Mouse (Mus musculus): ENCODE data around the gene Camk1d. TPM values are rescaled to one million over a fixed set of nuclear protein-coding genes. Genes with fewer than 3 reads are reported as not detected.
A peak's percentile ranks its signal among the peaks of the same experiment; 100 is the strongest.

The Camk1d gene
- polyA plus RNA-seq, 1 experiment from 2014 or later = 1.3 TPM

GRCm38 (mm10) chr2:5706618-5707017, 7.7 kb downstream of the Camk1d start:
- Histone ChIP-seq H3K9ac (no peak overlapping the region), H3K36me3 (no peaks in the 10 kb centered on the region), H3K4me1 (0 out of 2 replicates have a peak, but pooled peaks cover 1% of the 10 kb centered on the region), H3K4me2 (no peak overlapping the region), H3K4me3 (no peak overlapping the region), H3K27me3 (replicated peaks) (peaks cover 4% of the 10 kb centered on the region), H3K9me3 (replicated peaks) (no peaks in the 10 kb centered on the region), H3K27ac (no peak overlapping the region)
- WGBS (ENCODE audit: insufficient replicate concordance) = 45% methylated on average over 4 of the region's 4 CpGs
- ATAC-seq = no peak

GRCm38 (mm10) chr2:5702370-5702769, 11.9 kb downstream of the Camk1d start:
- H3K9me3 ChIP-seq (replicated peaks) = no peaks in the 10 kb centered on the region
- no peak overlapping the region for H3K4me2 ChIP-seq
- ATAC-seq = no peak
- H3K4me3 ChIP-seq = no peak overlapping the region
- no peak overlapping the region for H3K9ac ChIP-seq
- WGBS (ENCODE audit: insufficient replicate concordance) = 48% methylated on average over 2 of the region's 2 CpGs
- H3K27me3 ChIP-seq (replicated peaks) = no peaks in the 10 kb centered on the region
- peaks cover 18% of the 10 kb centered on the region for H3K4me1 ChIP-seq
- H3K27ac ChIP-seq = no peak overlapping the region
- no peaks in the 10 kb centered on the region for H3K36me3 ChIP-seq

- Histone ChIP-seq H3K27ac (no peak overlapping the region), H3K9me3 (replicated peaks) (no peaks in the 10 kb centered on the region), H3K27me3 (replicated peaks) (no peaks in the 10 kb centered on the region), H3K4me3 (no peak overlapping the region), H3K9ac (no peak overlapping the region), H3K4me2 (no peak overlapping the region), H3K36me3 (no peaks in the 10 kb centered on the region), H3K4me1 (peaks cover 18% of the 10 kb centered on the region)
- 84% methylated on average over 3 of the region's 3 CpGs for WGBS (ENCODE audit: insufficient replicate concordance)
- peak; percentile 88 for ATAC-seq
Measured at GRCm38 (mm10) chr2:5700931-5701330, 13.4 kb downstream of the Camk1d start.

- no peak overlapping the region for H3K27ac ChIP-seq
- no peak for ATAC-seq
- H3K27me3 ChIP-seq (replicated peaks) = no peaks in the 10 kb centered on the region
- no peak overlapping the region for H3K4me3 ChIP-seq
- H3K4me2 ChIP-seq = no peak overlapping the region
- H3K9me3 ChIP-seq (replicated peaks) = no peaks in the 10 kb centered on the region
- H3K4me1 ChIP-seq = peaks cover 18% of the 10 kb centered on the region
- WGBS (ENCODE audit: insufficient replicate concordance) = 57% methylated on average over 8 of the region's 8 CpGs
- H3K36me3 ChIP-seq = no peaks in the 10 kb centered on the region
- no peak overlapping the region for H3K9ac ChIP-seq
Measured at GRCm38 (mm10) chr2:5698451-5698850, 15.9 kb downstream of the Camk1d start.

GRCm38 (mm10) chr2:5694094-5694493, 20.2 kb downstream of the Camk1d start:
- ATAC-seq = no peak
- Histone ChIP-seq H3K36me3 (no peaks in the 10 kb centered on the region), H3K4me1 (no peaks in the 10 kb centered on the region), H3K4me2 (no peak overlapping the region), H3K9me3 (replicated peaks) (no peaks in the 10 kb centered on the region), H3K9ac (no peak overlapping the region), H3K27me3 (replicated peaks) (no peaks in the 10 kb centered on the region), H3K4me3 (no peak overlapping the region), H3K27ac (no peak overlapping the region)
- 67% methylated on average over 9 of the region's 9 CpGs for WGBS (ENCODE audit: insufficient replicate concordance)

GRCm38 (mm10) chr2:5691729-5692128, 22.6 kb downstream of the Camk1d start:
- H3K4me1 ChIP-seq = no peaks in the 10 kb centered on the region
- no peaks in the 10 kb centered on the region for H3K27me3 ChIP-seq (replicated peaks)
- WGBS (ENCODE audit: insufficient replicate concordance) = 44% methylated on average over 3 of the region's 3 CpGs
- no peak overlapping the region for H3K4me3 ChIP-seq
- no peaks in the 10 kb centered on the region for H3K9me3 ChIP-seq (replicated peaks)
- ATAC-seq = no peak
- no peaks in the 10 kb centered on the region for H3K36me3 ChIP-seq
- no peak overlapping the region for H3K4me2 ChIP-seq
- no peak overlapping the region for H3K9ac ChIP-seq
- H3K27ac ChIP-seq = no peak overlapping the region

GRCm38 (mm10) chr2:5683366-5683765, 30.9 kb downstream of the Camk1d start:
- Histone ChIP-seq H3K27ac (no peak overlapping the region), H3K9ac (no peak overlapping the region), H3K27me3 (replicated peaks) (no peaks in the 10 kb centered on the region), H3K36me3 (no peaks in the 10 kb centered on the region), H3K9me3 (replicated peaks) (no peaks in the 10 kb centered on the region), H3K4me1 (no peaks in the 10 kb centered on the region), H3K4me3 (no peak overlapping the region), H3K4me2 (no peak overlapping the region)
- no peak for ATAC-seq
- 81% methylated on average over 4 of the region's 4 CpGs for WGBS (ENCODE audit: insufficient replicate concordance)

GRCm38 (mm10) chr2:5681909-5682308, 32.4 kb downstream of the Camk1d start:
- WGBS (ENCODE audit: insufficient replicate concordance) = 55% methylated on average over 8 of the region's 8 CpGs
- no peak for ATAC-seq
- Histone ChIP-seq H3K4me3 (no peak overlapping the region), H3K4me2 (no peak overlapping the region), H3K36me3 (no peaks in the 10 kb centered on the region), H3K27ac (no peak overlapping the region), H3K27me3 (replicated peaks) (no peaks in the 10 kb centered on the region), H3K4me1 (no peaks in the 10 kb centered on the region), H3K9me3 (replicated peaks) (no peaks in the 10 kb centered on the region), H3K9ac (no peak overlapping the region)

- Histone ChIP-seq H3K4me3 (no peak overlapping the region), H3K27me3 (replicated peaks) (no peaks in the 10 kb centered on the region), H3K9ac (no peak overlapping the region), H3K4me1 (no peaks in the 10 kb centered on the region), H3K27ac (no peak overlapping the region), H3K9me3 (replicated peaks) (no peaks in the 10 kb centered on the region), H3K4me2 (no peak overlapping the region), H3K36me3 (no peaks in the 10 kb centered on the region)
- ATAC-seq = no peak
- WGBS (ENCODE audit: insufficient replicate concordance) = 72% methylated on average over 7 of the region's 7 CpGs
Measured at GRCm38 (mm10) chr2:5681302-5681701, 33.0 kb downstream of the Camk1d start.

GRCm38 (mm10) chr2:5679055-5679454, 35.3 kb downstream of the Camk1d start:
- no peak overlapping the region for H3K4me2 ChIP-seq
- ATAC-seq = no peak
- H3K27ac ChIP-seq = no peak overlapping the region
- H3K4me1 ChIP-seq = peaks cover 13% of the 10 kb centered on the region; the same call in 1 of the 2 replicates
- H3K9ac ChIP-seq = no peak overlapping the region
- no peaks in the 10 kb centered on the region for H3K27me3 ChIP-seq (replicated peaks)
- no peak overlapping the region for H3K4me3 ChIP-seq
- 56% methylated on average over 2 of the region's 2 CpGs for WGBS (ENCODE audit: insufficient replicate concordance)
- H3K9me3 ChIP-seq (replicated peaks) = no peaks in the 10 kb centered on the region
- no peaks in the 10 kb centered on the region for H3K36me3 ChIP-seq

GRCm38 (mm10) chr2:5677472-5677871, 36.8 kb downstream of the Camk1d start:
- H3K27ac ChIP-seq = no peak overlapping the region
- WGBS (ENCODE audit: insufficient replicate concordance) = 31% methylated on average over 2 of the region's 2 CpGs
- no peak for ATAC-seq
- no peaks in the 10 kb centered on the region for H3K27me3 ChIP-seq (replicated peaks)
- H3K4me3 ChIP-seq = no peak overlapping the region
- no peak overlapping the region for H3K9ac ChIP-seq
- no peaks in the 10 kb centered on the region for H3K36me3 ChIP-seq
- peaks cover 14% of the 10 kb centered on the region; the same call in 1 of the 2 replicates for H3K4me1 ChIP-seq
- H3K4me2 ChIP-seq = no peak overlapping the region
- no peaks in the 10 kb centered on the region for H3K9me3 ChIP-seq (replicated peaks)

- no peak for ATAC-seq
- Histone ChIP-seq H3K36me3 (no peaks in the 10 kb centered on the region), H3K27me3 (replicated peaks) (no peaks in the 10 kb centered on the region), H3K4me3 (no peak overlapping the region), H3K4me1 (peaks cover 14% of the 10 kb centered on the region; the same call in 1 of the 2 replicates), H3K4me2 (no peak overlapping the region), H3K9ac (no peak overlapping the region), H3K27ac (no peak overlapping the region), H3K9me3 (replicated peaks) (no peaks in the 10 kb centered on the region)
- 61% methylated on average over 8 of the region's 8 CpGs for WGBS (ENCODE audit: insufficient replicate concordance)
Measured at GRCm38 (mm10) chr2:5676786-5677185, 37.5 kb downstream of the Camk1d start.

GRCm38 (mm10) chr2:5676143-5676483, 38.2 kb downstream of the Camk1d start:
- no peak overlapping the region for H3K27ac ChIP-seq
- no peaks in the 10 kb centered on the region for H3K27me3 ChIP-seq (replicated peaks)
- H3K9ac ChIP-seq = no peak overlapping the region
- no peak overlapping the region for H3K4me3 ChIP-seq
- H3K9me3 ChIP-seq (replicated peaks) = no peaks in the 10 kb centered on the region
- ATAC-seq = no peak
- WGBS (ENCODE audit: insufficient replicate concordance) = 35% methylated on average over 9 of the region's 9 CpGs
- no peak overlapping the region for H3K4me2 ChIP-seq
- H3K4me1 ChIP-seq = peaks cover 14% of the 10 kb centered on the region; the same call in 1 of the 2 replicates
- H3K36me3 ChIP-seq = no peaks in the 10 kb centered on the region

Data from liver, embryonic 12.5 days (tissue).